In the genomic region with DNA sequence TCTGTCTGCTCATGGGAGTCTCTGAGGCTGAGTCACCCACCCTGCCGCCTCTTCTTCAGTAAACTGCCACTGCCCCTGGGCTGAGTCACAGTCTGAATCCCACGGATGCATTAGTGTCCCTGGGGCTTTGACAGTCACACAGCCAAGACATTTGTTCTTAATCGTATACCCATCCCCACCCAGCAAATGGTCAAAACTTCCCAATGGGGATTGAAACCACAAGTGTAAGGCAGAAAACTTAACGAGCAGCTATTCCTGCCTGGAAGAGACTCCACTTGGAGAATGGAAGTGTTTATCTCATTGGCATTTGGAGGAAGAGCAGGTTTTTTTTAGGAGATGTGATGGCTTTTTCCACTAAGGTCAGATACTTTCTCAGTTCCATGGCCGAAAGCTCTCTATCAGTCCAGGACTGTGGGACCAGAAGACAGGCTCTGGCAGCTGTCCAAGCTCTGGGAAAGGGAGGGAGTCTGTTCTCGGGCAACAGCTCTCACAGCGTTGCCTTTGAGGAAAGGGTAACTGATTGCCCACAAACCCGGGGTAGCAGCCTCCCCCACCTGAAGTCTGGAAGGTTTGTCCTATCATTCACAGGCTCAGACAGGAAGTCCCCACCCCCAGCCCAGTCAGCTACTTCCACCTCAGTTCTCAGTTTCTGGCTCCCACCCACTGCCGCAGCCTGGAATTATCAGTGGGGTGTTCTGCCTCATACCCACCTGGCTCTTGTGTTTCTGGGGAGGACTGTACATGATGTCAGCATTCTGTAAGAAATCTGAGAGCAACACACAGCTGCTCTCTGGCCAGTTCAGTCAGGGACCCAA, we compare ENCODE assay signal across 8 mouse cellular contexts.
A peak's percentile ranks its signal among the peaks of the same experiment; 100 is the strongest.
DNase-seq lines count a peak whose midpoint lies in the region; ATAC-seq and TF ChIP-seq lines count a peak whose summit lies in the region.
"Had no signal": no experiment of that assay in that cellular context is flagged by ENCODE, and none has a peak within 500 bp of the region (broad histone marks: within the 10 kb centered on the region; RNA-seq: fewer than 3 reads in every experiment).

No protein-coding gene starts in this region.

- no peaks in the 10 kb centered on the region for H3K27me3 ChIP-seq in heart, postnatal 0 days (ENCODE audit: control insufficient read depth, insufficient read depth, low read length)
- no peaks in the 10 kb centered on the region for H3K27me3 ChIP-seq in limb, embryonic 15.5 days
- no peaks in the 10 kb centered on the region for H3K27me3 ChIP-seq in hindbrain, embryonic 12.5 days

- no peak for TF ChIP-seq POLR2A in brain, embryonic 14.5 days (IDR thresholded peaks at IDR 0.05; ENCODE audit: borderline replicate concordance, extremely low read depth, insufficient read depth, insufficient read length, poor library complexity, severe bottlenecking)

- TF ChIP-seq CTCF in brain, embryonic 14.5 days (IDR thresholded peaks at IDR 0.05; ENCODE audit: borderline replicate concordance, extremely low read depth, insufficient read depth, insufficient read length), result no peak
- no peak for TF ChIP-seq CTCF in heart, postnatal 0 days (IDR thresholded peaks at IDR 0.05; ENCODE audit: low read depth)

- peak overlapping the region; percentile 33; the same call in 1 of the 2 replicates for H3K4me2 ChIP-seq in heart, postnatal 0 days (ENCODE audit: low read depth, low read length)
- H3K4me2 ChIP-seq in limb, embryonic 15.5 days, result no peak overlapping the region
- H3K4me2 ChIP-seq in hindbrain, embryonic 12.5 days (replicated peaks), result no peak overlapping the region

- peak overlapping the region; percentile 24 for H3K27ac ChIP-seq in heart, postnatal 0 days (ENCODE audit: low read depth)
- H3K27ac ChIP-seq in limb, embryonic 15.5 days, result 0 out of 2 replicates have a peak overlapping the region, but pooled peaks have one; percentile 18
- no peak overlapping the region for H3K27ac ChIP-seq in hindbrain, embryonic 12.5 days
- H3K27ac ChIP-seq: layer of hippocampus, adult 2 months had no signal

- H3K9ac ChIP-seq in heart, postnatal 0 days (replicated peaks; ENCODE audit: low read depth, low read length), result no peak overlapping the region
- H3K9ac ChIP-seq in limb, embryonic 15.5 days, result no peak overlapping the region
- H3K9ac ChIP-seq in hindbrain, embryonic 12.5 days, result no peak overlapping the region

- H3K4me1 ChIP-seq in heart, postnatal 0 days (ENCODE audit: control insufficient read depth, insufficient read depth), result peaks cover 23% of the 10 kb centered on the region
- H3K4me1 ChIP-seq in limb, embryonic 15.5 days, result peaks cover 28% of the 10 kb centered on the region
- 0 out of 2 replicates have a peak, but pooled peaks cover 5% of the 10 kb centered on the region for H3K4me1 ChIP-seq in hindbrain, embryonic 12.5 days

- peak; percentile 73 for ATAC-seq in heart, postnatal 0 days (ENCODE audit: insufficient read depth, low read depth)
- 0 out of 2 replicates have a peak, but pooled peaks have one; percentile 31 for ATAC-seq in limb, embryonic 15.5 days (ENCODE audit: insufficient number of reproducible peaks, low FRiP score, low TSS enrichment, low read depth)
- no peak for ATAC-seq in hindbrain, embryonic 12.5 days (ENCODE audit: low FRiP score)

- no peaks in the 10 kb centered on the region for H3K36me3 ChIP-seq in heart, postnatal 0 days (replicated peaks; ENCODE audit: control insufficient read depth, insufficient read depth, low read length)
- H3K36me3 ChIP-seq in limb, embryonic 15.5 days, result no peaks in the 10 kb centered on the region
- H3K36me3 ChIP-seq in hindbrain, embryonic 12.5 days, result no peaks in the 10 kb centered on the region

- no peak for TF ChIP-seq EP300 in heart, postnatal 0 days (IDR thresholded peaks at IDR 0.05; ENCODE audit: low read depth)

- 9% methylated on average over 9 of the region's 9 CpGs for WGBS in heart, postnatal 0 days
- 23% methylated on average over 9 of the region's 9 CpGs for WGBS in limb, embryonic 15.5 days
- WGBS in hindbrain, embryonic 12.5 days, result 59% methylated on average over 9 of the region's 9 CpGs

- H3K9me3 ChIP-seq in heart, postnatal 0 days (replicated peaks; ENCODE audit: control insufficient read depth, low read length), result no peaks in the 10 kb centered on the region
- H3K9me3 ChIP-seq in limb, embryonic 15.5 days, result no peaks in the 10 kb centered on the region
- H3K9me3 ChIP-seq in hindbrain, embryonic 12.5 days (replicated peaks), result no peaks in the 10 kb centered on the region

- no peak overlapping the region for H3K4me3 ChIP-seq in heart, postnatal 0 days (ENCODE audit: low read depth, low read length)
- H3K4me3 ChIP-seq in limb, embryonic 15.5 days, result no peak overlapping the region
- no peak overlapping the region for H3K4me3 ChIP-seq in hindbrain, embryonic 12.5 days
- H3K4me3 ChIP-seq: layer of hippocampus, adult 2 months had no signal

- peak; percentile 31 for DNase-seq in retina, postnatal 1 day
- no peak for DNase-seq in retina, embryonic 14.5 days (ENCODE audit: low spot score)
- peak; percentile 47 for DNase-seq in brain, embryonic 14.5 days (ENCODE audit: low read depth)
- peak; percentile 67 for DNase-seq in heart, postnatal 0 days (ENCODE audit: low spot score)
- DNase-seq in thymus, postnatal 0 days (ENCODE audit: low spot score), result peak; percentile 84
